In genomic region chr17:83955058-83955697, GRCm38 (mm10) we compare ENCODE assay signal across 8 mouse cellular contexts.
DNase-seq lines count a peak whose midpoint lies in the region; ATAC-seq lines count a peak whose summit lies in the region.

No protein-coding gene starts in this region.

- no peaks in the 10 kb centered on the region for H3K27me3 ChIP-seq in lung, embryonic 15.5 days
- H3K27me3 ChIP-seq in hindbrain, embryonic 10.5 days (ENCODE audit: insufficient read depth, poor library complexity, severe bottlenecking): 0 out of 2 replicates have a peak, but pooled peaks cover 12% of the 10 kb centered on the region
- H3K27me3 ChIP-seq in limb, embryonic 11.5 days (ENCODE audit: control insufficient read depth, insufficient read depth, low read length): no peaks in the 10 kb centered on the region
- no peaks in the 10 kb centered on the region for H3K27me3 ChIP-seq in stomach, embryonic 16.5 days (ENCODE audit: control insufficient read depth, insufficient read depth, low read length)

- H3K9me3 ChIP-seq in lung, embryonic 15.5 days: no peaks in the 10 kb centered on the region
- H3K9me3 ChIP-seq in hindbrain, embryonic 10.5 days: no peaks in the 10 kb centered on the region
- H3K9me3 ChIP-seq in limb, embryonic 11.5 days (ENCODE audit: control insufficient read depth, low read length): no peaks in the 10 kb centered on the region
- no peaks in the 10 kb centered on the region for H3K9me3 ChIP-seq in stomach, embryonic 16.5 days (replicated peaks; ENCODE audit: control insufficient read depth, low read length)

- DNase-seq in lung, adult 18-20 months: no peak
- no peak for DNase-seq in hindbrain, embryonic 10.5 days (ENCODE audit: low spot score)
- DNase-seq in limb, embryonic 11.5 days (ENCODE audit: low spot score): no peak
- no peak for DNase-seq in thymus, adult 18-20 months
- DNase-seq in cerebellum, postnatal 25 days: no peak
- DNase-seq in adrenal gland, postnatal 25 days: no peak

- no peak overlapping the region for H3K4me2 ChIP-seq in lung, embryonic 15.5 days
- H3K4me2 ChIP-seq in limb, embryonic 11.5 days (ENCODE audit: low read depth, severe bottlenecking): no peak overlapping the region
- no peak overlapping the region for H3K4me2 ChIP-seq in stomach, embryonic 16.5 days (ENCODE audit: low read depth, low read length)

- ATAC-seq in lung, embryonic 15.5 days (ENCODE audit: borderline replicate concordance, extremely low read depth, low FRiP score, low TSS enrichment): 0 out of 2 replicates have a peak, but pooled peaks have one; percentile 6
- ATAC-seq in limb, embryonic 11.5 days (ENCODE audit: insufficient number of reproducible peaks, low FRiP score, low TSS enrichment, low read depth): 0 out of 2 replicates have a peak, but pooled peaks have one; percentile 7
- no peak for ATAC-seq in stomach, embryonic 16.5 days (ENCODE audit: insufficient read depth, low FRiP score)

- H3K4me3 ChIP-seq in lung, embryonic 15.5 days: no peak overlapping the region
- H3K4me3 ChIP-seq in hindbrain, embryonic 10.5 days: peak overlapping the region; percentile 18; the same call in 1 of the 2 replicates
- H3K4me3 ChIP-seq in limb, embryonic 11.5 days (ENCODE audit: low read depth, low read length): no peak overlapping the region
- no peak overlapping the region for H3K4me3 ChIP-seq in stomach, embryonic 16.5 days (replicated peaks; ENCODE audit: low read length)

- H3K27ac ChIP-seq in lung, embryonic 15.5 days: peak overlapping the region; percentile 94
- H3K27ac ChIP-seq in hindbrain, embryonic 10.5 days: peak overlapping the region; percentile 96
- H3K27ac ChIP-seq in limb, embryonic 11.5 days (replicated peaks; ENCODE audit: low read depth, low read length): peak overlapping the region; percentile 93
- H3K27ac ChIP-seq in stomach, embryonic 16.5 days (ENCODE audit: low read length): peak overlapping the region; percentile 94

- H3K36me3 ChIP-seq in lung, embryonic 15.5 days: no peaks in the 10 kb centered on the region
- H3K36me3 ChIP-seq in hindbrain, embryonic 10.5 days: no peaks in the 10 kb centered on the region
- no peaks in the 10 kb centered on the region for H3K36me3 ChIP-seq in limb, embryonic 11.5 days (ENCODE audit: control insufficient read depth, insufficient read depth, low read length)
- H3K36me3 ChIP-seq in stomach, embryonic 16.5 days (ENCODE audit: control insufficient read depth, insufficient read depth, low read length): no peaks in the 10 kb centered on the region

- H3K4me1 ChIP-seq in lung, embryonic 15.5 days: peaks cover 74% of the 10 kb centered on the region
- peaks cover 84% of the 10 kb centered on the region for H3K4me1 ChIP-seq in hindbrain, embryonic 10.5 days (replicated peaks)
- H3K4me1 ChIP-seq in limb, embryonic 11.5 days (ENCODE audit: control insufficient read depth, insufficient read depth, low read length): peaks cover 58% of the 10 kb centered on the region
- H3K4me1 ChIP-seq in stomach, embryonic 16.5 days (ENCODE audit: control insufficient read depth, insufficient read depth, low read length): peaks cover 65% of the 10 kb centered on the region

- H3K9ac ChIP-seq in lung, embryonic 15.5 days: no peak overlapping the region
- no peak overlapping the region for H3K9ac ChIP-seq in limb, embryonic 11.5 days (ENCODE audit: low read length)
- peak overlapping the region; percentile 60 for H3K9ac ChIP-seq in stomach, embryonic 16.5 days (ENCODE audit: low read length)

- WGBS in lung, embryonic 15.5 days: 67% methylated on average over 10 of the region's 10 CpGs
- WGBS in hindbrain, embryonic 10.5 days: 60% methylated on average over 10 of the region's 10 CpGs
- 67% methylated on average over 10 of the region's 10 CpGs for WGBS in limb, embryonic 11.5 days
- WGBS in stomach, embryonic 16.5 days: 59% methylated on average over 10 of the region's 10 CpGs
